Mouse (Mus musculus): Measurements from ENCODE around the gene Nt5dc3.

DNA sequence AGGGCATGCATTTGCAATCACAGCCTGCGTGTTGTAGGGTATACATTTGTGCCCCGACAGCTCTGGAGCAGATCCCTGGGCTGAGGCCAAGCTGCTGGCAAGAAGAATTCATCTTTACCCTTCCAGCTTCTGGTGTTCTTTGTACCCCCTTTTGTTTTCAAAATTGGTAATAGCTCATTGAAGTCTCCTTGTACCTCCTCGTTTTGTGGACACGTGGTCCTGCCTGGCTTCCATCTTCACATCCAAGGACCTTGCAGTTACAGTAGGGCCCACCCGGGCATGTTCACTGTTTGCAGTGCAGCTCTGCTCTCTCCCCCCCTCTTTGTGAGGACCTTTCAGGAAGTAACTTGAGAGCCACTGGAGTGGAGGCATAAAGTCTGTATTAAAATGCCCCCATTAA lies 9.4 kb downstream of the Nt5dc3 start:
- no peak for TF ChIP-seq RCOR1 (conservative IDR thresholded peaks at IDR 0.05; ENCODE audit: low read depth, low read length)
- TF ChIP-seq POLR2A (IDR thresholded peaks at IDR 0.05; ENCODE audit: low read depth, low read length), result no peak
- no peak for TF ChIP-seq CTCF (conservative IDR thresholded peaks at IDR 0.05 in 1 of 2, IDR thresholded peaks at IDR 0.05 in 1 of 2; ENCODE audit: low read depth in 2 of 2, low read length in 2 of 2)
- TF ChIP-seq CHD1 (IDR thresholded peaks at IDR 0.05; ENCODE audit: low read depth, low read length), result no peak
